Mouse (Mus musculus) monocyte, adult 5-6 weeks (primary cell): ENCODE measurements around the gene Gm45618. TPM values are rescaled to one million over a fixed set of nuclear protein-coding genes. Genes with fewer than 3 reads are reported as not detected.

Experiments used
- ATAC-seq: fragments of 153-309, 156-312 bp; replicated peaks from 2 replicates; pipeline ENCODE4 v1.8.0; 2017; ENCODE audit warnings: mild to moderate bottlenecking; ENCODE audit not compliant: low TSS enrichment, insufficient number of reproducible peaks, severe bottlenecking, poor library complexity, low FRiP score
- total RNA-seq: library from RNA; stranded (forward); fragments of 200-1000, 200-491, 200-594 nt; gene quantifications from 3 replicates; pipeline ENCODE4 v1.2.3, GENCODE M21; 2017

The Gm45618 gene
- total RNA-seq, 1 experiment from 2014 or later: not detected

GRCm38 (mm10) chr7:142077138-142077537 lies 43.4 kb downstream of the Gm45618 start:
- no peak for ATAC-seq

DNA sequence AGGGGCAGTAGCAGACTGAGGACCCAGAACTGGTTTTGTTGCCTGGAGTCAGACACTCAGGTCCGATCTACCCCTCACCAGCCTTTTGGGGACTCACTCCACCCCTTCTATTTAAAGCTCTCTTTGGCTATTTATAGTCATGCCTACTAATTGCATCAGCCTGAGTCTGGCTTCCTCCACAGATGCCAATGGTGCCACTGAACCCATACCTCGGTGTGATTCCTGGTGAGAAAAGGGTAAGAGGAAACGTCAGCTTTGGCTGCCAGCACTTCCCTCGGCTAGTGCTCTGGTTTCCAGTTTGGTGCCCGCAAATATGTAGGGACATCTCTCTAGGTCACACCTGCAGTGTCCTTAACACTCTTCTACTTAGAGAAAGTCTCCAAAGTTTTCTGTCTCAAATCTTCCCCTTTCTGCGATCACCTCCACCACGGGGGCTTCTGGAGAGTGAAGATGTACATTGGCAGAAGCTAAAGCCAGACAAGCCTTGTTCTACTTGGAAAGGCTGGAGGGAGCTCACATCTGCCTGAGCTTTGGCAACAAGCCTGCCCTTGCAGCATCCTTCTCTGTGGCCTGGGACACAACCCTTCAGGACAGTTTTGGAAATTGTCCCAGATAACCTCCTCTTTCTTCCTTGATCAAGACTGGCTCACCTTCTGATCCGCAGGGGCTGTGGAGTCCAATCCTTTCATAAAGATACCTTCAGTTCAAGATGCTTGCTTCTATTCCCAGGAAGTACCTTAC lies 46.2 kb downstream of the Gm45618 start:
- no peak for ATAC-seq

DNA sequence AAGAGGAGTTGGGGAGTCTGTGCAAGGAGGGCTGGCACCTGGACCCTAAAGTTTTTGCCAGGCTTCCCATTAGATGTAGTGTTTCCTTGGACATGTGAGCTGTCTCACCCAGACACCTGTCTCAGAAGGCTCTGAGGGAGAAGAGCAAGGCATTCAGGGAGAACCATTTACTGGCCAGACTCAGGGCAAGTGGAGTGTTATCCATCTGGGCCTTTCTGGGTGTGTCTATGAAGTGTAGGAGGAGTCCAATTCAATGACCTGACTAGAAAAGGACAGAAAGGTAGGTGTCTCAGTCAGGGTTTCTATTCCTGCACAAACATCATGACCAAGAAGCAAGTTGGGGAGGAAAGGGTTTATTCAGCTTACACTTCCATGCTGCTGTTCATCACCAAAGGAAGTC lies 48.8 kb downstream of the Gm45618 start:
- ATAC-seq: no peak

DNA sequence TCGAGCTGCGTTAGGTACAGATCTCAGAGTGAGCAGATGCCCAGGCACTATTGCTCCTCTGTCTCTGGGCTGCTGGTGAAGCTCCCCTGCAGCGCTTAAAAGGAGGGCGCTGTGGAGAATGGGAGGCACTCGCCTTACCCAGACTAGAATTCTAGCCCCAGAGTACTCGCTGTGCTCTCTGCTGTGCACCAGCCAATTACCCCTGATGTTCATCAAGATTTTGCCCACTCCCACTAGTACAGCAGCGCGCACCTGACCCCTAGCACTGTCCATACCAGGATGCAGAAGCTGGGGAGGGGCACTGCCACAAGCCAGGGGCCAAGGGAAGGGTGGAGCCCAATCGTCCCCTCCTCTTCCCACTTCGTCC lies 49.3 kb downstream of the Gm45618 start:
- peak; percentile 25; the same call in 1 of the 2 replicates for ATAC-seq

- ATAC-seq: peak; percentile 29; the same call in 1 of the 2 replicates
Observed at GRCm38 (mm10) chr7:142070458-142071211, 49.9 kb downstream of the Gm45618 start.

Other genes starting within 250 kb of the Gm45618 start
- 36.8 to 53.8 TPM (median 38.2 TPM) in 3 replicates for gene Tollip, start 202.2 kb downstream of the Gm45618 start, total RNA-seq
- 0.53 TPM in 1 of 3 replicates, not detected in the others for gene Brsk2, start 171.0 kb downstream of the Gm45618 start, total RNA-seq
- 38.5 to 50.0 TPM (median 45.2 TPM) in 3 replicates for gene Mob2, start 59.7 kb downstream of the Gm45618 start, total RNA-seq
- 0.29 to 1.4 TPM in 2 of 3 replicates, not detected in the other for gene Dusp8, start 24.9 kb downstream of the Gm45618 start, total RNA-seq
- gene Gm39115, start 15.3 kb upstream of the Gm45618 start, total RNA-seq: not detected in 3 replicates
- not detected in 3 replicates for gene Gm45337, start 23.9 kb upstream of the Gm45618 start, total RNA-seq
- not detected in 3 replicates for gene Gm29735, start 36.4 kb upstream of the Gm45618 start, total RNA-seq
- not detected in 3 replicates for gene Gm4553, start 45.0 kb upstream of the Gm45618 start, total RNA-seq
- not detected in 3 replicates for gene Krtap5-2, start 55.3 kb upstream of the Gm45618 start, total RNA-seq
- gene Gm10153, start 69.7 kb upstream of the Gm45618 start, total RNA-seq: not detected in 3 replicates
- gene Krtap5-3, start 80.6 kb upstream of the Gm45618 start, total RNA-seq: not detected in 3 replicates
- not detected in 3 replicates for gene Gm7579, start 91.1 kb upstream of the Gm45618 start, total RNA-seq
- gene Krtap5-5, start 109.2 kb upstream of the Gm45618 start, total RNA-seq: not detected in 3 replicates
- gene Gm40460, start 120.3 kb upstream of the Gm45618 start, total RNA-seq: not detected in 3 replicates
- gene Gm2431, start 137.6 kb upstream of the Gm45618 start, total RNA-seq: not detected in 3 replicates
- not detected in 3 replicates for gene Gm4559, start 153.6 kb upstream of the Gm45618 start, total RNA-seq
- not detected in 3 replicates for gene Krtap5-1, start 176.4 kb upstream of the Gm45618 start, total RNA-seq
- not detected in 3 replicates for gene Krtap5-4, start 182.8 kb upstream of the Gm45618 start, total RNA-seq